Mouse (Mus musculus) embryo, embryonic 9.5 days (tissue): ENCODE results near the gene Zcchc7.

Source experiments
- DNase-seq: peaks from one replicate; pipeline ENCODE4 v3.0.0-alpha.2; 2017; ENCODE audit errors: extremely low spot score

Gene Zcchc7

GRCm38 (mm10) chr4:44755553-44756133, at the start of gene Zcchc7:
Zcchc7 (plus strand) TSS chr4:44755877.
- no peak for DNase-seq

GRCm38 (mm10) chr4:44705967-44706366, 49.7 kb upstream of the Zcchc7 start:
- DNase-seq: no peak

- DNase-seq: no peak
Measured at GRCm38 (mm10) chr4:44706865-44707264, 48.8 kb upstream of the Zcchc7 start.

- DNase-seq: no peak
Measured at GRCm38 (mm10) chr4:44708311-44708710, 47.4 kb upstream of the Zcchc7 start.

- no peak for DNase-seq
Measured at GRCm38 (mm10) chr4:44709091-44709695, 46.5 kb upstream of the Zcchc7 start.

GRCm38 (mm10) chr4:44709740-44710700, 45.7 kb upstream of the Zcchc7 start, which contains the start of gene Pax5:
Pax5 (minus strand) TSS chr4:44710487.
- no peak for DNase-seq

GRCm38 (mm10) chr4:44710701-44711097, 45.0 kb upstream of the Zcchc7 start:
- peak; percentile 59 for DNase-seq

- no peak for DNase-seq
Measured at GRCm38 (mm10) chr4:44711136-44711900, 44.4 kb upstream of the Zcchc7 start.

- DNase-seq: peak; percentile 71
Measured at GRCm38 (mm10) chr4:44712051-44712700, 43.5 kb upstream of the Zcchc7 start.

- peak; percentile 58 for DNase-seq
Measured at GRCm38 (mm10) chr4:44712786-44713553, 42.7 kb upstream of the Zcchc7 start.

GRCm38 (mm10) chr4:44713554-44714051, 42.1 kb upstream of the Zcchc7 start:
- DNase-seq: no peak

- peak; percentile 53 for DNase-seq
Measured at GRCm38 (mm10) chr4:44714111-44714621, 41.5 kb upstream of the Zcchc7 start.

- no peak for DNase-seq
Measured at GRCm38 (mm10) chr4:44715621-44716160, 40.0 kb upstream of the Zcchc7 start.

GRCm38 (mm10) chr4:44716391-44716790, 39.3 kb upstream of the Zcchc7 start:
- DNase-seq: no peak

GRCm38 (mm10) chr4:44717676-44718075, 38.0 kb upstream of the Zcchc7 start:
- no peak for DNase-seq

- no peak for DNase-seq
Measured at GRCm38 (mm10) chr4:44720046-44720445, 35.6 kb upstream of the Zcchc7 start.

- no peak for DNase-seq
Measured at GRCm38 (mm10) chr4:44721237-44721636, 34.4 kb upstream of the Zcchc7 start.

- DNase-seq: no peak
Measured at GRCm38 (mm10) chr4:44740471-44740870, 15.2 kb upstream of the Zcchc7 start.

- DNase-seq: peak; percentile 94
Measured at GRCm38 (mm10) chr4:44756134-44756951, 666 bp downstream of the Zcchc7 start.
